Mouse (Mus musculus) myocyte (in vitro differentiated cells): ENCODE data around the gene Tor1aip1.

Experiments
- E2F4 ChIP-seq: IDR thresholded peaks from one replicate; pipeline ENCODE4 v1.6.1; 2011; ENCODE audit warnings: mild to moderate bottlenecking, control low read depth, moderate library complexity; ENCODE audit not compliant: insufficient read depth
- MAX ChIP-seq: IDR thresholded peaks from one replicate; pipeline ENCODE4 v1.6.1; 2011; ENCODE audit warnings: low read depth, mild to moderate bottlenecking, control low read depth
- MYOD1 ChIP-seq, 3 experiments: IDR thresholded peaks; one replicate each; pipeline ENCODE4 v1.6.1; 2011; ENCODE audit warnings: control low read depth in 2 of 3, low read depth in 2 of 3, mild to moderate bottlenecking in 2 of 3, moderate library complexity in 1 of 3; ENCODE audit not compliant: insufficient read length in 2 of 3, control insufficient read depth in 1 of 3
- MYOG ChIP-seq, 3 experiments: IDR thresholded peaks; one replicate each; pipeline ENCODE4 v1.6.1; 2011; ENCODE audit warnings: control low read depth in 2 of 3, low read depth in 2 of 3, mild to moderate bottlenecking in 2 of 3; ENCODE audit not compliant: insufficient read length in 2 of 3, control insufficient read depth in 1 of 3, insufficient read depth in 1 of 3
- POLR2A ChIP-seq: IDR thresholded peaks from one replicate; pipeline ENCODE4 v1.6.1; 2011; ENCODE audit warnings: low read depth, mild to moderate bottlenecking, control low read depth, moderate library complexity; ENCODE audit not compliant: insufficient read length
- POLR2AphosphoS2 ChIP-seq: IDR thresholded peaks from one replicate; pipeline ENCODE4 v1.6.1; 2011; ENCODE audit warnings: low read depth, control low read depth; ENCODE audit not compliant: insufficient read length
- SRF ChIP-seq: IDR thresholded peaks from one replicate; pipeline ENCODE4 v1.6.1; 2011; ENCODE audit warnings: low read depth; ENCODE audit not compliant: control insufficient read depth, insufficient read length
- TCF12 ChIP-seq: IDR thresholded peaks from one replicate; pipeline ENCODE4 v1.6.1; 2011; ENCODE audit warnings: mild to moderate bottlenecking, control low read depth; ENCODE audit not compliant: poor library complexity, insufficient read depth, severe bottlenecking
- USF1 ChIP-seq: IDR thresholded peaks from one replicate; pipeline ENCODE4 v1.6.1; 2011; ENCODE audit warnings: low read depth, mild to moderate bottlenecking, control low read depth, moderate library complexity

GRCm38 (mm10) chr1:156034661-156035060 lies 1.6 kb downstream of the Tor1aip1 start:
- TF ChIP-seq MAX (no peak), E2F4 (no peak), TCF12 (no peak), USF1 (no peak), POLR2AphosphoS2 (no peak), POLR2A (no peak), SRF (no peak), MYOG (IDR thresholded peaks at IDR 0.05; ENCODE audit: control insufficient read depth in 1 of 3, insufficient read depth in 1 of 3, insufficient read length in 2 of 3, low read depth in 2 of 3) (no peak), MYOD1 (IDR thresholded peaks at IDR 0.05; ENCODE audit: control insufficient read depth in 1 of 3, insufficient read length in 2 of 3, low read depth in 2 of 3) (no peak)
